Mouse (Mus musculus): ENCODE measurements around the gene Gm43302.
"Not testable (repeated sequence)": the region's sequence is repeated elsewhere in the genome, so short reads cannot be mapped to it uniquely, and the experiment has no call there.

The Gm43302 gene

DNA sequence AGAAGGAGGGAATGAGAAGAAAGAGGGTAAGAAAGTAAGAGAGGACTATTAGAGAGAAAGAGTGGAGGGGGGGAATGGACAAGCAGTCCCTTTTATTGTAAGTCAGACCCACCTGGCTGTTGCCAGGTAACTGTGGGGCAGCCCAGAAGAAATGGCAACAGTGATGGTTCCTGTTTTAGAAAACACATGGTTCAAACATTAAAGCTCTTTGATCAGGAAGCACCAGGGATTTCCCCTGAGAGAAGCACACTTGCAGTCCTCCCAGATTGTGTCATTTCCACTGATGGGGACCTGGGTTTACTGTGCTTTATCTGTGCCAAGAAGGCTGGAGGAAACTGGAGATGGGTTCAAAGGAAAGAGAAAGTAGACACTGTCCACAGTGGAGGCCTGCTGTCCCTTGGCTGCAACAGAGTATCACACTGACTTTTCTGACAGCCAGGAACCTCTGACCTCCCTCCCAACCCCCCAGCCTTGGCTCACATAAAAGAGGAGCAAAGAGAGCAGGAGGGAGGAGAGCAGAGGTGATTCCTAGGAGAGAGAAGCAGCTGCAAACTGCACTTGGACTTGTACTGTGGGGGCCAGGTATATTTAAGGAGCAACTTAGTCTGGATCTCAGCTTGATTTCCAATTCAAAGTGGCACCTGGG lies 95.5 kb downstream of the Gm43302 start:
- not testable (repeated sequence) for DNase-seq

GRCm38 (mm10) chr5:105196308-105196707 lies 97.2 kb downstream of the Gm43302 start:
- DNase-seq = not testable (repeated sequence)

DNA sequence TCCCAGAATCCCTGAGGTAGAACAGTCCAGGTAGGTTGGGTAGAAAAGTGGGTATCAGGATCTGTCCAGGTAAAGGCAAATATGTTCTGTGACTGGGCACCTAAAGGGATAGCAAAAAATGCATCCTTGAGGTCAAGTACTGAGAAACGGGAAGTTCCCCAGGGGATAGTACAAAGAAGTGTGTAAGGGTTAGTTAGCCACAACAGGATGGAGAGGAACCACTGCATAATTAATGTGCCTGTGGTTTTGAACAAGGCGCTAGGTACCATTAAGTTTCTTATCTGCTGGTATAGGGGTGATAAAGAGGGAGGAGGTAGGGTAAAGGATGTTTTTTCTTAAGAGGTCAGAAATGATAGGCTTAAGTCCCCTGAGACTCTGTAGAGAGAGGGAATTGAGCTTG lies 101.0 kb downstream of the Gm43302 start:
- not testable (repeated sequence) for DNase-seq

- no peak for DNase-seq
Measured at GRCm38 (mm10) chr5:105181446-105181845, 112.0 kb downstream of the Gm43302 start.

All from kidney, adult 8-10 months (tissue).